Mouse (Mus musculus) ovary, postnatal 36 days (tissue): ENCODE data around the gene Upk1b.
"Not testable (repeated sequence)": the region's sequence is repeated elsewhere in the genome, so short reads cannot be mapped to it uniquely, and the experiment has no call there.

Source experiments
- DNase-seq: peaks from one replicate; pipeline ENCODE4 v3.0.0; 2022; ENCODE audit warnings: low spot score, mixed read lengths

Gene Upk1b

GRCm38 (mm10) chr16:38800091-38800490, at the start of gene Upk1b:
Gene Upk1b (minus strand): TSS chr16:38800328.
- peak; percentile 14 for DNase-seq

DNA sequence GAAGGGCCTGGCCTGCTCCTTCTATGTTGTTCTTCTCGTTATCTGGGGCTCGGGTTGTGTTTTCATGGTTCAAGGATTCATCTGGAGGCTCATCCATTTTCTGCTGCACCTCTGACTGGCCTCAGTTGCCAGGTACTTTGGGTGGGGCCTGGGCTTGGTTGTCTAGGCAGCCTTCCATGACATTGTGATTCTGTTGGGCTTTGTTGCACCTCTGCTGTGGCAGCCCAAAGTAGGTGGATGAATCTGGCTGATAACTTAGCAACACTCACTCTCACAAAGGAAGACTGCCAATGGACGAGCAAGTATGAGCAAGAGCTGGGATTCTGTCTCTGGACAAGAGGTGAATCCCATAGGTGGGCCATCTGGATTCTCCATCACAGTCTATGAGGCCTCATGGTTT, 28.5 kb upstream of the Upk1b start, which contains the start of gene 4930435E12Rik:
Gene 4930435E12Rik, minus strand, starts transcription at position 101 of the 400 bp plus-strand sequence.
- no peak for DNase-seq

- DNase-seq, result peak; percentile 65
Measured at GRCm38 (mm10) chr16:38812521-38812920, 12.4 kb upstream of the Upk1b start.

GRCm38 (mm10) chr16:38810196-38810595, 10.1 kb upstream of the Upk1b start:
- no peak for DNase-seq

- DNase-seq, result not testable (repeated sequence)
Measured at GRCm38 (mm10) chr16:38807796-38808195, 7.7 kb upstream of the Upk1b start.

DNA sequence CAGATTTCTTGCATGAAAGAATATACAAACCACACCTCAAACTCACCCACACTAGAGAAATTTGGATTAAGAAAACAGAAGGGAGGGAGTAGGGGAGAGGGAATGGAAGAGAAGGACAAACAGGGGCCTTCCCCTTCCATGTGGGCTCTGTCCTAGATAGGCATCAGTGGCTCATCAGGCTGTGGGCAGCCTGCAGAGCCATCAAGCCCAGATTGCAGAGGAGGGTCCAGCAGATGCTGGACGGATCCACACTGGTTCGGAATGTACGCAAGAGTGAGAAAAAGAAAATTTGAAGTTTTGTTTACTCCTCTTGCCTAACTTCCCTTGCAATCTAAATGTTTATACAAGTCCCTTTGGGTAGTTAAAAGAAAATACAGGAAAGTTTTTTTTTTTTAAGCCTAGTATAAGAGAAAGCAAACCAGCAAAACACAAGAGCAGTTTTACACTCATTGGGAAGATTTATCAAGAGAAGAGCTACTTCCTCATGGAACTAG, 1.1 kb downstream of the Upk1b start:
- no peak for DNase-seq

DNA sequence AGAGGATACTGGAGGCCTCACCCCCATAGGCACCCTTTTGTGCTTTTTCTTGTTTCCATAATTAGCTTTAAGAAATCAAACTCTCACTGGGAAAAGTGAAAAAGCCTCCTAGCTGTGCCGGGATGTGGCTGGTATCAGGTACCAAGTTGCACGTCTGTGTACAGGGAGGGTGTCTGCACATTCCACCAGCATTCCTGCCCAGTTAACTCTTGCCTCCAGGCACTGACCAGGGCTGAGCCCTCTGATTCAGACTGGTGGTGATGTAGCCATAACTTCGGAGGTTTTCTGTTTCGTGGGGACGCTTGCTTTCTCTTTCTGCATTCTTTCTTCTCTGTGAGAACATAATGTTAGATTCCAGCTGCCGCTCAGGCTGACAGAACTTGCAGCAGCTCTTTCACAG, 7.0 kb downstream of the Upk1b start:
- no peak for DNase-seq

DNA sequence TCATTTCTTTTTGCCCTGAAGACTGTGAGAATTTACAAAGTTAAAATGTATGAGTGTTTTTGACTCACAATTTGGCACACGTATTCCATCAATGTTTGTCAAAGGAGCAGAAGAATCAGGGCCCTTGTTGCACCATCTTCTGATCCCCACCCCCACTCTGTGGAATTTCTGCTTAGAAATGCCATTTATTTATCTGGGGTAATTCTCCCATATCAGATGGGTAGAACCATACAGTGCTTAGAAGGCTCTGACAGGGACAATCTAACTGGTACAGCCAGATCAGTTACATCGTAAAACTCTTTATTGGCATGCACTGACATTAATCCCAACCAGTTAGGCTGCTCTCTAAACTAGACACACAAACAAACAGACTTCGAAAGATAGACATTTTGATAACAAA, 10.2 kb downstream of the Upk1b start:
- DNase-seq, result no peak

GRCm38 (mm10) chr16:38789016-38789415, 11.1 kb downstream of the Upk1b start:
- DNase-seq, result no peak

GRCm38 (mm10) chr16:38785301-38785700, 14.8 kb downstream of the Upk1b start:
- no peak for DNase-seq

DNA sequence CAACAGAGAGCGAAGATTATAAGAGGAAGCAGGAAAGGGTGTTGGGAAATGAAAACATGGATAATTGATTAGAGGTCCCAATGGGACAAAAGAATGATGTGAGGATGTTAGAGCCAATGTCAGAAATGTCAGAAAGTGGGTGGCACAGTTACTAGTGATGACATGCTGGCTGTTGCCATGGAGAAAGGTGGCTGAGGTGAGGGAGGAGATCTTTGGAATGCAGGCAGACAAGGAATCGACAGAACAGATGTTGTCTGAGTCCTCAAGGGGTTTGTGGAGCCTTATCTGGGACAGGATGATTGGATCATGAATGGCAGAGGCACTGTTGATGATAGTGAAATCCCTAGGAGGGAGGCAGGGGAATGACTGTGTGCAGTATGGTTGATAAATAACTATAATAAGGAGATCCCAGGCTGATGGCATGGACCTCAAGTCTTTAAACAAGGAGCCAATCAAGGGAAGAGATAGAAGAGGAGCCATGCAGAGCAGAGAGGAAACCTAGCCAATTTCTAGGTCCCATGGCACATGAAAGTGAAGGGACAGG, 17.5 kb downstream of the Upk1b start:
- no peak for DNase-seq

GRCm38 (mm10) chr16:38781946-38782345, 18.2 kb downstream of the Upk1b start:
- DNase-seq, result no peak

DNA sequence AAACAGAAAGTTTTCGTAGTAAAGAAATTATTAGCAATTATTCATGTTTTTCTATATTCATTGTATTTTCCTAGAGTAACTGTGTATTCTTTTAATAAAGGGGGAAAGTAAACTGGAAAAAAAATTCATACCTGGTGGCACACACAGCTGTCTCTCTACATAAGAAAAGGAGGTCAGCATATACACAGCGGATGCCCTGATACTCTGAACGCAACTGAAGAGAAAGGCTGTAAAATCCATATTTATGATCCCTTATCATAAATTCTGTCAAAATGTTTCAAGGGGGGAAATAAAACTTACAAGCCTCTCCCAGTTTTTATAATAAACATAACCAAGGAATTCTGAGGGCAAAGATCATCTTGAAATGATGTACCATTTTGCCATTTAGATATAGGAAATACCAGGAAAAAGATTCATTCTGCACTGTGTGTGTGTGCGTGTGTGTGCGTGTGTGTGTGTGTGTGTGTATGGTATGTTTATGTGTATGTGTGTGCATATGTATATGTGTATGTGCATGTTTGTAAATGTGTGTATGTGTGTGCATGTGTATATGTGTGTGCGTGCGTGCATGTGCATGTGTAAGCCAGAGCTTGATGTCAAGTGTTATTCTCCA, 19.1 kb downstream of the Upk1b start:
- no peak for DNase-seq

DNA sequence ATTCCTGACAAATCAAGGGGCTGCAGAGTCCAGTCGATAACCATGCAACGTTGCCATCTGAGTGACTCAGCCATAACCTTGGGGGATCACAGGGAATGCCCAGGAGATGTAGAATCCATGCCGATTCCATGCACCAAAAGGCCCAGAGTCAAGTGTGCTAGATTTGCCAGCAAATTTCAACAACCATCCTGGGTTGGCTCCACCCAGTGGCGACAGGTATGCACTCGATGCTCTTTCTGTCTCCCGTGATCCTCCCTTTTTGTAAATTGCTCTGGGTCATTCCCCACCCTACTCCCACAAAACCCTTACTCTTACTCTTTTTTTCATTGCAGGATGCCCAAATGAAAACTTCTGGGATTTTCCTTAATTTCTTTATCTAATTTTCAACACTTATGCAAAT, 23.8 kb downstream of the Upk1b start:
- no peak for DNase-seq

- no peak for DNase-seq
Measured at GRCm38 (mm10) chr16:38774964-38775746, 25.0 kb downstream of the Upk1b start.

GRCm38 (mm10) chr16:38772906-38773496, 27.1 kb downstream of the Upk1b start:
- DNase-seq, result no peak

DNA sequence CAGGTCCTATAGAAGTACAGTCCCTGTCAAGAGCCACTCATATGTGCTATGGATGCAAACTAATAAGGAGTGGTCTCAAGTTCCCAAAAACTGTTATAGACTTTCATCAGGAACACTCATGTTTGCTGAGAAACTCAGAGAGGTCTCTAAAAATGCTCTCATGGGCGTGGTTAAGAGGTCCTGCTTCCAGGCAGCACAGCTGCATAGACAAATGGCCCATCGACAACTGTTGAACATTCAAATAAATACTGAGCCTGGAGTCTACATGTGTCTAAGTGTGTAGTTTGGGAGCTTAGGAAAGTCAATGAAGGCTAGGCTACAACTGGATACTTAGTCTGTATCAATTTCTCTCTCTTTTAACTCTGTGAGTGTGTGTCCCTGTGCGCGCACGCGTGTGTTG, 29.0 kb downstream of the Upk1b start:
- no peak for DNase-seq

DNA sequence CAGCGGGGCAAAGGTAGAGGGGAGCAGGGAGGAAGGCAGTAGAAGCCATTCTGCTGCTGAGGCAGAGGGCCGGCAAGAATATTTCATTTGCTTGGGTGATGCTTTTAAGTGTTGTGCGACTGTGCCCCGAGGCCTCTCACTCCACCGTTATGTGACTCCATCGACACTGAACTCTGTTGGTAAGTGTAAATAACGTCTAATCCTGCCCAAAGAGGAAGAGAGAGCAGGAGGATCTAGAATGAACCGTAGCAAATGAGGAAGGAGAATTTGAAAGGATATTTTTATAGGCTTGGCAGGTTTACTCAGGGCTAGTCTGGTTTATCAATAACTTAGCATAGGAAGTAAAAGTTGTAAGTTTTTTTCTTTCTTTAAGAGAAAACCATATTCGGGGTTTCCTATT, 30.6 kb downstream of the Upk1b start:
- DNase-seq, result no peak

GRCm38 (mm10) chr16:38768386-38768785, 31.7 kb downstream of the Upk1b start:
- no peak for DNase-seq

GRCm38 (mm10) chr16:38767761-38768160, 32.4 kb downstream of the Upk1b start:
- DNase-seq, result no peak

GRCm38 (mm10) chr16:38766671-38767070, 33.5 kb downstream of the Upk1b start:
- no peak for DNase-seq

- no peak for DNase-seq
Measured at GRCm38 (mm10) chr16:38763508-38763907, 36.6 kb downstream of the Upk1b start.

DNA sequence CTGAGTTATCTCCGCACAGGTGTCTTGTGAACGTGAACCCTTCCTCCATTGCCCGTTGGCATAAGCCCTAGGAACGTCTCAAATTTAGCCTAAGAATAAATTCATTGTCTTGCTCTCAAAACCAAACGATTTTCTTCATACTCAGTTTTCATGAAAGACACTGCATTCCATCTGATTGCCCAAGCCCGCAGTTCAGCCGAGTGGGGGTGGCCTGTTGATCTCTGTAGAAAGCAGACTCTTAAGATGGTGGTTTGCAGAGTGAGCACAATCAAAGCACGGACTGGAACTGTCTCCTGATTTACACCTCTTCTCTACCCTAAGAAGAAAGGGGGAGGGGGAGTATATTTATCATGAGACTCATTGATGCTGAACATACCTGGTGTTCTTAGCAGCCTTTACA, 37.7 kb downstream of the Upk1b start:
- DNase-seq, result no peak
